Mouse (Mus musculus): Measurements from ENCODE around the gene Nceh1. TPM values are rescaled to one million over a fixed set of nuclear protein-coding genes. Genes with fewer than 3 reads are reported as not detected.

Nceh1 gene
- polyA plus RNA-seq (2012; fragmentation: generic; extraction: Trizol), result 6.2 TPM

DNA sequence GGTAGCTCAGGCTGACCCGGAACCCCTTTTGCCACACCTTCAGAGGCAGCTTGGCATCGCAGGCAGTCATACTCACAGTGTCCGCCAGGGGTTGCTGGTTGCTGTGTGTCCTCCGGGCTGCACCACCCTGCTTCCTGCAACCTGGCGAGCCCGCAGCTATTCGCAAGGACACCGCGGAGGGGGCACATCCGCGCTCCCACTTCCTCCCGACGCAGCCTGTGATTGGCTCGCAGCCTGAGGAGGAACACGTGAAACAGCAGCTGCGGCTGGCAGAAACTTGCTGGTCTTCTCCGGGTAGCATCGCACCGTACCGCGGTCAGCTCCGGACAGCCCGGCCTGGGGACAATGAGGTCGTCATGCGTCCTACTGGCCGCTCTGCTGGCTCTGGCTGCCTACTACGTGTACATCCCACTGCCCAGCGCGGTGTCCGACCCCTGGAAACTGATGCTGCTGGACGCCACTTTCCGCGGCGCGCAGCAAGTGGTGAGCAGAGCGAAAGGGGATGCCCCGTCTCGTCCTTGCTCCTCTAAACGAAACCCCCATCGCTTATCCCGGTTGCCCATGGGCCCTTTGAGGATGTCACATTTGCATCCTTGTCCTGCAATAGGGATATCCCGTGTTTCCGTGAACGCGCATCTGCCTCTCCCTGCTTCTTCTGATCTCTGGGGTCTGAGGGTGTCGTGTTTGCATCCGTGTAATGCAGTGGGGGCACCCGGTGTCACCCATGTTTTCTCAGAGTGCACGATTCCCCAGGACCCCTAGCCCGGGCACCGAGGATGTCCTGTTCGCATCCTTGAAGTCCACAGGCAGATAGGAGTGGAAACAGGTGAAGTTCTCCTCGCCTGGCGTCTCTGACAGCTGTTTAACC lies at the start of gene Nceh1:
Gene Nceh1 (plus strand): TSS at position 233 of the 868 bp plus-strand sequence.
- Histone ChIP-seq H3K79me2 (ENCODE audit: control insufficient read depth, insufficient read depth) (no peaks in the 10 kb centered on the region), H3K4me3 (peak within 1 kb of the TSS; percentile 63), H3K27me3 (ENCODE audit: control insufficient read depth, insufficient read depth, insufficient read length) (no peaks in the 10 kb centered on the region), H3K36me3 (ENCODE audit: control insufficient read depth, insufficient read depth) (no peaks in the 10 kb centered on the region), H3ac (ENCODE audit: control insufficient read depth, insufficient read length) (peak within 1 kb of the TSS; percentile 6), H3K4me2 (ENCODE audit: low read depth) (peak within 1 kb of the TSS; percentile 84)
- TF ChIP-seq POLR2AphosphoS2 (IDR thresholded peaks at IDR 0.05; ENCODE audit: insufficient read length, low read depth), result peak; percentile 81
- TF ChIP-seq MYOG (IDR thresholded peaks at IDR 0.05; ENCODE audit: control insufficient read depth in 1 of 3, insufficient read depth in 1 of 3, insufficient read length in 2 of 3, low read depth in 2 of 3), result peak in 2 of 3 experiments; percentile 83 to 84
- no peak for TF ChIP-seq REST (IDR thresholded peaks at IDR 0.05; ENCODE audit: insufficient read depth, insufficient read length)
- peak; percentile 89 for TF ChIP-seq POLR2A (IDR thresholded peaks at IDR 0.05; ENCODE audit: insufficient read length, low read depth)
- TF ChIP-seq MAX (IDR thresholded peaks at IDR 0.05; ENCODE audit: low read depth), result no peak
- TF ChIP-seq MYOD1 (IDR thresholded peaks at IDR 0.05; ENCODE audit: control insufficient read depth in 1 of 3, insufficient read length in 2 of 3, low read depth in 2 of 3), result peak in 2 of 3 experiments; percentile 80 to 89
- TF ChIP-seq TCF12 (IDR thresholded peaks at IDR 0.05; ENCODE audit: insufficient read depth, poor library complexity, severe bottlenecking), result no peak
- peak; percentile 24 for TF ChIP-seq TCF3 (IDR thresholded peaks at IDR 0.05; ENCODE audit: insufficient read length, low read depth)

DNA sequence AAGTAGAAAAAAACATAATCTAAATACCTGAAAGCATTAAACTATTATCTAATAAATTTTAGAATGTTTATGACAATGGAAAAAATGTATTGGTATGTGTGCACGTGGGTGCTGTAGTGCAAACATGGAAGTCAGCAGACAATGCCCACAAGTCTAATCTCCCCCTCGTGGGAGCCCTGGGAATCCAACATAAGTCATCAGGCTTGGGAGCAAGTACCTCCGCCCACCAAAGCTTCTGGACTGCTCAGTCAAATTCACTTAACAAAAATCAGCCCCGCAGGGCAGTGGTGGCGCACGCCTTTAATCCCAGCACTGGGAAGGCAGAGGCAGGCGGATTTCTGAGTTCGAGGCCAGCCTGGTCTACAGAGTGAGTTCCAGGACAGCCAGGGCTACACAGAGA lies 42.7 kb upstream of the Nceh1 start:
- H3K4me3 ChIP-seq, result no peak overlapping the region
- H3K27me3 ChIP-seq (ENCODE audit: control insufficient read depth, insufficient read depth, insufficient read length), result no peaks in the 10 kb centered on the region
- H3ac ChIP-seq (ENCODE audit: control insufficient read depth, insufficient read length), result no peak overlapping the region
- peaks cover 9% of the 10 kb centered on the region for H3K79me2 ChIP-seq (ENCODE audit: control insufficient read depth, insufficient read depth)
- peaks cover 56% of the 10 kb centered on the region for H3K36me3 ChIP-seq (ENCODE audit: control insufficient read depth, insufficient read depth)
- no peak overlapping the region for H3K4me2 ChIP-seq (ENCODE audit: low read depth)
- no peak for TF ChIP-seq MYOD1 (IDR thresholded peaks at IDR 0.05; ENCODE audit: control insufficient read depth in 1 of 3, insufficient read length in 2 of 3, low read depth in 2 of 3)
- no peak for TF ChIP-seq SRF (IDR thresholded peaks at IDR 0.05; ENCODE audit: control insufficient read depth, insufficient read length, low read depth)
- no peak for TF ChIP-seq USF1 (IDR thresholded peaks at IDR 0.05; ENCODE audit: low read depth)
- TF ChIP-seq TCF3 (IDR thresholded peaks at IDR 0.05; ENCODE audit: insufficient read length, low read depth), result no peak
- no peak for TF ChIP-seq TCF12 (IDR thresholded peaks at IDR 0.05; ENCODE audit: insufficient read depth, poor library complexity, severe bottlenecking)
- no peak for TF ChIP-seq CEBPB (IDR thresholded peaks at IDR 0.05; ENCODE audit: insufficient read depth, poor library complexity, severe bottlenecking)
- TF ChIP-seq REST (IDR thresholded peaks at IDR 0.05; ENCODE audit: insufficient read depth, insufficient read length), result no peak
- TF ChIP-seq MYOG (IDR thresholded peaks at IDR 0.05; ENCODE audit: control insufficient read depth in 1 of 3, insufficient read depth in 1 of 3, insufficient read length in 2 of 3, low read depth in 2 of 3), result no peak

DNA sequence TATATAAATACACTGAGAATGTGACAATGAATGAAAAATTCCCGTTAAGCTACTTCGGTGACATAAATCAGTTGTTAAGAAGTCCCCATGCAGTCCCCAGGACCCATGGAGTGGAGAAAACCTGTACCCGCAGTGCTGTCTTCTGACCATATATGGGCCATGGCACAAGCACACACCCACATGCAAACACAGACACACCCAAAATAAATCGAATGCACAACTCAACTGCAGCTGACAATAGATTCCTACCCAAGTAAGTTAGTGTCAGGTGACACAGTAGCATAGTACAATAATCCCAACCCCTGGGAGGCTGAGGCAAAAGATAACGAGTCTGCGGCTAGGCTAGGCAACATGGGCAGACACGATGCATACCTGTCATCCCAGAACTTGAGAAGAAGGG lies 39.2 kb upstream of the Nceh1 start:
- no peak overlapping the region for H3K4me3 ChIP-seq
- H3K4me2 ChIP-seq (ENCODE audit: low read depth), result no peak overlapping the region
- H3K36me3 ChIP-seq (ENCODE audit: control insufficient read depth, insufficient read depth), result peaks cover 46% of the 10 kb centered on the region
- H3K27me3 ChIP-seq (ENCODE audit: control insufficient read depth, insufficient read depth, insufficient read length), result no peaks in the 10 kb centered on the region
- H3K79me2 ChIP-seq (ENCODE audit: control insufficient read depth, insufficient read depth), result peaks cover 17% of the 10 kb centered on the region
- H3ac ChIP-seq (ENCODE audit: control insufficient read depth, insufficient read length), result no peak overlapping the region
- peak; percentile 53 for TF ChIP-seq SRF (IDR thresholded peaks at IDR 0.05; ENCODE audit: control insufficient read depth, insufficient read length, low read depth)
- no peak for TF ChIP-seq TCF3 (IDR thresholded peaks at IDR 0.05; ENCODE audit: insufficient read length, low read depth)

DNA sequence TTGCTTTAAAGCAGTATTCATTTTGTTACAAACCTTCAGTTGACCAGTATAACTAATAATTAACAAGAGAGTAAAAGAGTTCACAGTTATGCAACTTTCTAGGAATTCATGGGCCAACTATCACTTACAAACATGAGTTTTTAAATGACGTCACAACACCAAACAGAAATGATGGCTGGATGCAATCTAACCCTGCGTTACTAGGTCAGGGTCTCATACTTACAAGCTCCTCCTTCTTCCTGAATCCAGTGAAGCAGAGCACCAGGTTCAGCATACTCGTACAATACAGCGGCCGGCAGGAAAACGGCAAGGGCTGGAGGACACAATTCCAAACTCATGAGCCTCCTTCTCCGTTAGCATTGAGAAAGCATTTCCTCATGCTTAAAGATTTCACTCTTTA lies 37.0 kb upstream of the Nceh1 start:
- no peak overlapping the region for H3ac ChIP-seq (ENCODE audit: control insufficient read depth, insufficient read length)
- TF ChIP-seq E2F4 (IDR thresholded peaks at IDR 0.05; ENCODE audit: insufficient read depth), result no peak
- TF ChIP-seq POLR2AphosphoS2 (IDR thresholded peaks at IDR 0.05; ENCODE audit: insufficient read length, low read depth), result no peak
- no peak for TF ChIP-seq TCF12 (IDR thresholded peaks at IDR 0.05; ENCODE audit: insufficient read depth, poor library complexity, severe bottlenecking)
- TF ChIP-seq MYOG (IDR thresholded peaks at IDR 0.05; ENCODE audit: control insufficient read depth in 1 of 3, insufficient read depth in 1 of 3, insufficient read length in 2 of 3, low read depth in 2 of 3), result no peak
- TF ChIP-seq REST (IDR thresholded peaks at IDR 0.05; ENCODE audit: insufficient read depth, insufficient read length), result no peak
- no peak for TF ChIP-seq USF1 (IDR thresholded peaks at IDR 0.05; ENCODE audit: low read depth)
- TF ChIP-seq SRF (IDR thresholded peaks at IDR 0.05; ENCODE audit: control insufficient read depth, insufficient read length, low read depth), result no peak
- no peak for TF ChIP-seq CEBPB (IDR thresholded peaks at IDR 0.05; ENCODE audit: insufficient read depth, poor library complexity, severe bottlenecking)
- no peak for TF ChIP-seq TCF3 (IDR thresholded peaks at IDR 0.05; ENCODE audit: insufficient read length, low read depth)
- TF ChIP-seq MAX (IDR thresholded peaks at IDR 0.05; ENCODE audit: low read depth), result no peak
- H3K36me3 ChIP-seq (ENCODE audit: control insufficient read depth, insufficient read depth), result peaks cover 33% of the 10 kb centered on the region

DNA sequence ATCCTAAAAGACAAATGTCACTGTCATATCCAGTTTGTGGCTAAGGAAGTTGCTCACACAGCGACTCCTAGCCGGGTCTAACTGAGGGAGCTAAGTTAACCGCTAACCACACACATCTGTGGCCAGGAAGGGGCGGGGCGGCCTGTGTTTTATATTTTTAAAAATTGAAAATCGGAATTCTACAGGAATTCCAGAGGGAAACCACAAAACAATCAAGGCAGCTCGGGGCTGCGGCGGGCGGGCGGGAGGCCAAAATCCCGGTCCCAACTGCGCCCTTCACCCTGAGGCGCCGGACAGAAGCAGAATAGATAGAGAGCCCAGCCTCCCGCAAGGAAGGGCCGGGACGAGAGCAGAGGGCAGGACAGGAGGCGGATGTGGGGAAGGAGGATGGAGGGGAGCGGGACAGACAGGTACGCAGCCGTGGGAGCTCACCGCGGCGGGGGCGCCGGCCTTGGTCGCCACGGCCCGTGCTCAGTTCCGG lies 29.5 kb upstream of the Nceh1 start:
- H3K79me2 ChIP-seq (ENCODE audit: control insufficient read depth, insufficient read depth), result peaks cover 33% of the 10 kb centered on the region
- peak overlapping the region; percentile 21 for H3ac ChIP-seq (ENCODE audit: control insufficient read depth, insufficient read length)
- H3K4me2 ChIP-seq (ENCODE audit: low read depth), result peak overlapping the region; percentile 91
- H3K27me3 ChIP-seq (ENCODE audit: control insufficient read depth, insufficient read depth, insufficient read length), result no peaks in the 10 kb centered on the region
- H3K36me3 ChIP-seq (ENCODE audit: control insufficient read depth, insufficient read depth), result no peaks in the 10 kb centered on the region
- TF ChIP-seq POLR2AphosphoS2 (IDR thresholded peaks at IDR 0.05; ENCODE audit: insufficient read length, low read depth), result no peak
- no peak for TF ChIP-seq USF1 (IDR thresholded peaks at IDR 0.05; ENCODE audit: low read depth)
- TF ChIP-seq CEBPB (IDR thresholded peaks at IDR 0.05; ENCODE audit: insufficient read depth, poor library complexity, severe bottlenecking), result no peak
- TF ChIP-seq POLR2A (IDR thresholded peaks at IDR 0.05; ENCODE audit: insufficient read length, low read depth), result no peak
- TF ChIP-seq SRF (IDR thresholded peaks at IDR 0.05; ENCODE audit: control insufficient read depth, insufficient read length, low read depth), result no peak
- no peak for TF ChIP-seq TCF12 (IDR thresholded peaks at IDR 0.05; ENCODE audit: insufficient read depth, poor library complexity, severe bottlenecking)
- no peak for TF ChIP-seq MYOD1 (IDR thresholded peaks at IDR 0.05; ENCODE audit: control insufficient read depth in 1 of 3, insufficient read length in 2 of 3, low read depth in 2 of 3)
- TF ChIP-seq TCF3 (IDR thresholded peaks at IDR 0.05; ENCODE audit: insufficient read length, low read depth), result no peak
- TF ChIP-seq MYOG (IDR thresholded peaks at IDR 0.05; ENCODE audit: control insufficient read depth in 1 of 3, insufficient read depth in 1 of 3, insufficient read length in 2 of 3, low read depth in 2 of 3), result no peak
- TF ChIP-seq E2F4 (IDR thresholded peaks at IDR 0.05; ENCODE audit: insufficient read depth), result no peak
- TF ChIP-seq MAX (IDR thresholded peaks at IDR 0.05; ENCODE audit: low read depth), result no peak
- TF ChIP-seq REST (IDR thresholded peaks at IDR 0.05; ENCODE audit: insufficient read depth, insufficient read length), result no peak
- H3K4me3 ChIP-seq, result peak overlapping the region; percentile 68

More for the DNA sequence above, 37.0 kb upstream of the Nceh1 start:
- H3K79me2 ChIP-seq (ENCODE audit: control insufficient read depth, insufficient read depth), result peaks cover 26% of the 10 kb centered on the region
- no peak overlapping the region for H3K4me2 ChIP-seq (ENCODE audit: low read depth)
- no peak overlapping the region for H3K4me3 ChIP-seq
- H3K27me3 ChIP-seq (ENCODE audit: control insufficient read depth, insufficient read depth, insufficient read length), result no peaks in the 10 kb centered on the region

Measured in myocyte (in vitro differentiated cells).